ENCODE assay signal across 18 mouse cellular contexts in the genomic region with DNA sequence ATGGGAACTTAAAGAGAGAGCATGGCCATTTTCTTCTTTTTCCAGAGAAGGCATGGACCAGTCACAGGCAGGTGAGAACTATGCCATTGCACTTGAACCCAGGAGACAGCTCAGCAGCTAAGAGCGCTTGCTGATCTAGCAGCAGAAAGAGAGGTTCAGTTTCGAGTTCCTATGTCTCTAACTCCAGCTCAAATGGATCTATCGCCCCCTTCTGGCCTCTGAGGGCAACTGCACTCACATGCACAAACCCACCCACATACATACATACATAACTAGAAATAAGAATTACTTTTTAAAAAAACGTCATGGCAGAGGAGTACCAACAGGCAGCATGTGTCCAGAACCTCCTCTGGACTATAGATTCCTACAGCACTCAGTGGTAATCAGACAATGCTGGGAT. TPM values are rescaled to one million over a fixed set of nuclear protein-coding genes. Genes with fewer than 3 reads are reported as not detected.
DNase-seq lines count a peak whose midpoint lies in the region; ATAC-seq and TF ChIP-seq lines count a peak whose summit lies in the region.
"Had no signal": no experiment of that assay in that cellular context is flagged by ENCODE, and none has a peak within 500 bp of the region (broad histone marks: within the 10 kb centered on the region; RNA-seq: fewer than 3 reads in every experiment).

No protein-coding gene starts in this region.

- H3K4me1 ChIP-seq in kidney, adult 2 months (ENCODE audit: control insufficient read depth, insufficient read depth, low read length): no peaks in the 10 kb centered on the region
- peaks cover 11% of the 10 kb centered on the region for H3K4me1 ChIP-seq in kidney, embryonic 16.5 days (ENCODE audit: insufficient read depth, low read length)

- ATAC-seq in kidney, embryonic 16.5 days (ENCODE audit: low FRiP score, low TSS enrichment): no peak
- ATAC-seq in megakaryocyte progenitor cell, adult 5-6 weeks (replicated peaks; ENCODE audit: poor library complexity): no peak
- ATAC-seq: Patski had no signal

- H3K9ac ChIP-seq in kidney, embryonic 16.5 days (replicated peaks; ENCODE audit: low read length): no peak overlapping the region
- H3K9ac ChIP-seq: embryonic facial prominence, embryonic 15.5 days; midbrain, embryonic 12.5 days; neural tube, embryonic 15.5 days had no signal

- 87% methylated on average over 4 of the region's 4 CpGs for WGBS in kidney, adult 2 months
- WGBS in kidney, embryonic 16.5 days: 79% methylated on average over 4 of the region's 4 CpGs

- H3K27ac ChIP-seq in kidney, adult 2 months (ENCODE audit: insufficient read depth, low read depth, low read length): no peak overlapping the region
- no peak overlapping the region for H3K27ac ChIP-seq in kidney, embryonic 16.5 days (ENCODE audit: low read length)
- H3K27ac ChIP-seq: embryonic facial prominence, embryonic 15.5 days; midbrain, embryonic 12.5 days; neural tube, embryonic 15.5 days had no signal

- TF ChIP-seq POLR2A in kidney, adult 2 months (IDR thresholded peaks at IDR 0.05; ENCODE audit: low read depth, low read length): no peak

- TF ChIP-seq CTCF in kidney, adult 2 months (conservative IDR thresholded peaks at IDR 0.05; ENCODE audit: insufficient read depth, insufficient read length, low read depth, low read length): 0 out of 2 replicates have a peak, but pooled peaks have one; percentile 22

- no peak overlapping the region for H3K4me2 ChIP-seq in kidney, embryonic 16.5 days (replicated peaks; ENCODE audit: low read depth, low read length)
- H3K4me2 ChIP-seq: embryonic facial prominence, embryonic 15.5 days; midbrain, embryonic 12.5 days; neural tube, embryonic 15.5 days had no signal

- no peak for DNase-seq in kidney, adult 2 months
- peak; percentile 30 for DNase-seq in thymus, postnatal 0 days (ENCODE audit: low spot score)
- no peak for DNase-seq in thymus, postnatal 4 days
- DNase-seq in R1 (ENCODE audit: low read depth, low spot score): peak; percentile 80
- DNase-seq in testis, postnatal 14 days (ENCODE audit: low spot score): peak; percentile 46
- DNase-seq in yolk sac, embryonic 10.5 days (ENCODE audit: low spot score): no peak
- DNase-seq: adrenal gland, postnatal 25 days; cerebellum, adult 9-11 months; heart, postnatal 36 days; kidney, adult 9 months; lung, adult 18-20 months had no signal

- no peak overlapping the region for H3K4me3 ChIP-seq in kidney, adult 2 months (ENCODE audit: insufficient read depth, low read depth, low read length)
- no peak overlapping the region for H3K4me3 ChIP-seq in kidney, embryonic 16.5 days (ENCODE audit: low read length)
- H3K4me3 ChIP-seq: embryonic facial prominence, embryonic 15.5 days; midbrain, embryonic 12.5 days; neural tube, embryonic 15.5 days had no signal

- no peaks in the 10 kb centered on the region for H3K36me3 ChIP-seq in kidney, adult 2 months (ENCODE audit: control insufficient read depth, insufficient read depth, low read length)
- H3K36me3 ChIP-seq in kidney, embryonic 16.5 days (ENCODE audit: insufficient read depth, low read length): no peaks in the 10 kb centered on the region
- H3K36me3 ChIP-seq: embryonic facial prominence, embryonic 15.5 days; neural tube, embryonic 15.5 days had no signal

- no peaks in the 10 kb centered on the region for H3K27me3 ChIP-seq in kidney, adult 2 months (replicated peaks; ENCODE audit: control insufficient read depth, insufficient read depth, low read length)
- H3K27me3 ChIP-seq in kidney, embryonic 16.5 days (ENCODE audit: insufficient read depth, low read length): no peaks in the 10 kb centered on the region
- H3K27me3 ChIP-seq: embryonic facial prominence, embryonic 15.5 days; midbrain, embryonic 12.5 days; neural tube, embryonic 15.5 days; Patski had no signal

- H3K9me3 ChIP-seq in kidney, embryonic 16.5 days (ENCODE audit: low read length): peaks cover 8% of the 10 kb centered on the region; the same call in 1 of the 2 replicates
- H3K9me3 ChIP-seq: embryonic facial prominence, embryonic 15.5 days; neural tube, embryonic 15.5 days had no signal

RNA-seq across cellular contexts. Expression of a gene that starts 35.6 kb away (rescaled TPM):
- polyA plus RNA-seq in kidney, adult 2 months (2012; rRNA removed): 0.34 and 0.61 TPM in 2 replicates
- 3.0 and 3.3 TPM in 2 replicates for polyA plus RNA-seq in kidney, embryonic 16.5 days (2015; fragmentation: Nextera tagmentation; extraction: Ambion mirVana)
- not detected in 2 replicates for polyA plus RNA-seq in thymus, postnatal 0 days (2015; fragmentation: Nextera tagmentation; extraction: Ambion mirVana)
- total RNA-seq in megakaryocyte progenitor cell, adult 5-6 weeks (2015): not detected in 2 replicates
- not detected in 2 replicates for total RNA-seq in megakaryocyte progenitor cell, adult 5-6 weeks (2017)
- total RNA-seq: adrenal gland, postnatal 25 days; heart, adult 8-10 months; heart, postnatal 36 days had no signal
- polyA plus RNA-seq: embryonic facial prominence, embryonic 15.5 days; Patski had no signal

RNA-seq across cellular contexts. Expression of a gene that starts 54.0 kb away (rescaled TPM):
- polyA plus RNA-seq in kidney, adult 2 months (2012; rRNA removed): 53.0 and 61.6 TPM in 2 replicates
- 61.5 and 66.6 TPM in 2 replicates for polyA plus RNA-seq in kidney, embryonic 16.5 days (2015; fragmentation: Nextera tagmentation; extraction: Ambion mirVana)
- polyA plus RNA-seq in thymus, postnatal 0 days (2015; fragmentation: Nextera tagmentation; extraction: Ambion mirVana): 90.0 and 95.0 TPM in 2 replicates
- total RNA-seq in megakaryocyte progenitor cell, adult 5-6 weeks (2015): 64.5 and 73.5 TPM in 2 replicates
- total RNA-seq in megakaryocyte progenitor cell, adult 5-6 weeks (2017): 49.0 and 90.6 TPM in 2 replicates

Comparison
In these comparisons a context has a peak if more than half of its experiments do, and no peak if none do; other contexts are left out.
1. DNase-seq: peak in thymus, postnatal 0 days (single experiment), R1 (single experiment) and testis, postnatal 14 days (single experiment); none in kidney, adult 2 months (single experiment), thymus, postnatal 4 days (single experiment) and yolk sac, embryonic 10.5 days (single experiment).